Mouse (Mus musculus) liver, adult 2 months (tissue): ENCODE measurements around the gene Rhbdd3. TPM values are rescaled to one million over a fixed set of nuclear protein-coding genes. Genes with fewer than 3 reads are reported as not detected.

Experiments used
- DNase-seq: peaks from one replicate; pipeline ENCODE4 v3.0.0-alpha.2; 2011; ENCODE audit warnings: low read depth, low spot score; ENCODE audit errors: extremely low read depth
- H3K27ac ChIP-seq: fragments of 200-500 bp; replicated peaks from 2 replicates; pipeline ENCODE4 v1.5.1; 2012; ENCODE audit warnings: low read depth, mild to moderate bottlenecking, control low read depth, inconsistent platforms, low read length; ENCODE audit not compliant: insufficient read depth
- H3K27me3 ChIP-seq: fragments of 200-500 bp; 2 replicates; pipeline ENCODE4 v1.6.1; 2012; ENCODE audit warnings: mild to moderate bottlenecking, moderate library complexity, low read length, inconsistent platforms; ENCODE audit not compliant: control insufficient read depth, insufficient read depth
- H3K36me3 ChIP-seq: fragments of 200-500 bp; 2 replicates; pipeline ENCODE4 v1.6.1; 2012; ENCODE audit warnings: low read length, inconsistent platforms; ENCODE audit not compliant: control insufficient read depth, insufficient read depth
- H3K4me1 ChIP-seq: fragments of 200-500 bp; 2 replicates; pipeline ENCODE4 v1.6.1; 2011; ENCODE audit warnings: low read length; ENCODE audit not compliant: control insufficient read depth, insufficient read depth
- H3K4me3 ChIP-seq: fragments of 200-500 bp; 2 replicates; pipeline ENCODE4 v1.5.1; 2011; ENCODE audit warnings: low read depth, mild to moderate bottlenecking, control low read depth, low read length, moderate library complexity; ENCODE audit not compliant: insufficient read depth
- H3K79me2 ChIP-seq: fragments of 200-500 bp; 2 replicates; pipeline ENCODE4 v1.6.1; 2012; ENCODE audit warnings: inconsistent platforms, mild to moderate bottlenecking, low read length, moderate library complexity; ENCODE audit not compliant: control insufficient read depth, insufficient read depth
- H3K9ac ChIP-seq: fragments of 200-500 bp; 2 replicates; pipeline ENCODE4 v1.6.1; 2012; ENCODE audit warnings: low read depth, mild to moderate bottlenecking, control low read depth, inconsistent platforms, low read length
- CTCF ChIP-seq: fragments of 200-500 bp; IDR thresholded peaks from 2 replicates; pipeline ENCODE4 v1.5.1; 2011; ENCODE audit warnings: low read depth, low read length, control low read depth
- POLR2A ChIP-seq: fragments of 200-500 bp; IDR thresholded peaks from 2 replicates; pipeline ENCODE4 v1.6.1; 2011; ENCODE audit warnings: low read length, control low read depth; ENCODE audit not compliant: insufficient read depth; ENCODE audit errors: extremely low read depth
- WGBS: fragments of 180-500 bp; shearing (Covaris S2); methylation state at CpG from one replicate; pipeline ENCODE4 v1.1.7; 2018; 5-methylcytosine and 5-hydroxymethylcytosine counted together
- polyA plus RNA-seq: library from polyadenylated mRNA; depleted of rRNA; stranded (reverse); fragments of >200 nt; gene quantifications from 2 replicates; pipeline ENCODE4 v1.2.3, GENCODE M21; 2012
- total RNA-seq: library from RNA; depleted of rRNA; stranded (reverse); fragments of >200 nt; gene quantifications from 2 replicates; pipeline ENCODE4 v1.2.3, GENCODE M21; 2014

Rhbdd3 gene
- total and polyA plus RNA-seq, 2 experiments: 8.6 to 30.8 TPM

DNA sequence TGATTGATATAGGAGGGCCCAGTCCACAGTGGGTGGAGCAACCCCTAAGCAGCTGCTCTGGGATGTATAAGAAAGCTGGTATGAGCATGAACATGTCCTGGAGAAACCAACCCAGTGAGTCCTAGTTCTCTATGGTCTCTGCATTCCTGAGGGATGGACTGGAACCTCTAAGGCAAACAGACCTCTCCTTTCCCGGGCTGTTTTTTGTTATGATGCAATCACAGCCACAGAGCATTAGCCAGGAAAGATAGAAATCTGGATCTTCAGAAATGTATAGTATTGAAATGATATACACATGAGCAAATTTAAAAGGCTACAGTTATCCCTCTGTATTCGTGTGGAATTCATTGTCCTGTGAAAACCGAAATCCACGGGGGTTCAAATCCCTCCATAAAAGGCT lies 27.0 kb downstream of the Rhbdd3 start:
- TF ChIP-seq POLR2A (no peak), CTCF (no peak)
- Histone ChIP-seq H3K27me3 (no peaks in the 10 kb centered on the region), H3K79me2 (no peaks in the 10 kb centered on the region), H3K36me3 (no peaks in the 10 kb centered on the region), H3K27ac (no peak overlapping the region), H3K9ac (no peak overlapping the region), H3K4me3 (no peak overlapping the region), H3K4me1 (no peaks in the 10 kb centered on the region)
- WGBS: 68% methylated on average over 4 of the region's 4 CpGs
- no peak for DNase-seq

DNA sequence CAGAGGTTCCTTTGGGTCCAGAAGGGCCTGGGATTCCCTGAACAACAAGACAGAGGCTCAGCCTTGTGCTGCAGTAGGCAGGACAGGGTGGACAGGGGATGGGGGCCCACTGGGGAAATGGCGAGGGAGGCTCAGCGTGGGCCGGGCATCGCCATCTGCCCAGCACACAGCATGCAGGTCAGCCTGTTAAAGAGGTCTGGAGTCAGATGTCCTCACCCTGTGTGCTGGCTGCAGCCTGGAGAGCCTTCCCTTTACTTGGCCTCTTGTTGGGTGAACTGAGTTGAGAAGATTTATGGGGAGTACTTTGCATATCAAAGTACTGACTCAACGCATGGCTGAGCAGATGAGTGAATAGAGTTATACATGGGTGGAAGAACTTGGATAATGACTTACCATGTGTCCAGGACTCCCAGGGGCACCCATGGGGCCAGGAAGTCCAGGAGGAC lies 30.3 kb downstream of the Rhbdd3 start:
- H3K36me3 ChIP-seq: no peaks in the 10 kb centered on the region
- no peak for DNase-seq
- H3K79me2 ChIP-seq: no peaks in the 10 kb centered on the region
- no peaks in the 10 kb centered on the region for H3K27me3 ChIP-seq
- no peak overlapping the region for H3K9ac ChIP-seq
- TF ChIP-seq CTCF: no peak
- no peak for TF ChIP-seq POLR2A
- no peaks in the 10 kb centered on the region for H3K4me1 ChIP-seq
- WGBS: 98% methylated on average over 5 of the region's 5 CpGs
- H3K4me3 ChIP-seq: no peak overlapping the region
- H3K27ac ChIP-seq: no peak overlapping the region

DNA sequence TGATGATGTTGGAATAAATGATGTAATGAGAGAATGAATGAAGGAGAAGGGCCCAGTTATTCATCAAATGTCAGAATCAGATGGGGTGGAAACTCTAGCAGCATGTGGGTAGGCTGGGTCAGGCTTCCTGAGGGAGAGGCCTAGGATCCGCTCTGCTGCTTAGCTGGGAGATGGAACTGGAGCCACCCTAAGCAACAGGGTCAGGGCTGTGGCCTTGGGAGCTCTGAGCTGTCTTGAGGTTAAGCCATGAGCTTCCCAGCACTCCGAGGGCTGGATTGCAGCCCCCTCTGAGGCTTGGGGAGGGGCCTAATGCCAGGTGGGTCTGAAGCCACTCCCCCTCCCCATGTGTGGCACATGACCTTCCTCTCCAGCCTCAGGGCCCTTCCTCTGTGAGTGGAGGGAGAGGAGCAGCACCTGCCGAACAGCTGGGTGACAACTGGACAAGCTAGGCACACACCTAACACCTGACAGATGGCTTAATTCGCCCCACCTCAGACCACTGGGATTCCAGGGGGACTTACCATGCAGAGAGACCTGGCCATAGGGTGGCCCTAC lies 31.5 kb downstream of the Rhbdd3 start:
- no peaks in the 10 kb centered on the region for H3K27me3 ChIP-seq
- H3K4me1 ChIP-seq: no peaks in the 10 kb centered on the region
- H3K9ac ChIP-seq: no peak overlapping the region
- DNase-seq: no peak
- no peak overlapping the region for H3K4me3 ChIP-seq
- WGBS: 92% methylated on average over 4 of the region's 4 CpGs
- no peak overlapping the region for H3K27ac ChIP-seq
- no peak for TF ChIP-seq CTCF
- TF ChIP-seq POLR2A: no peak
- no peaks in the 10 kb centered on the region for H3K36me3 ChIP-seq
- H3K79me2 ChIP-seq: no peaks in the 10 kb centered on the region

DNA sequence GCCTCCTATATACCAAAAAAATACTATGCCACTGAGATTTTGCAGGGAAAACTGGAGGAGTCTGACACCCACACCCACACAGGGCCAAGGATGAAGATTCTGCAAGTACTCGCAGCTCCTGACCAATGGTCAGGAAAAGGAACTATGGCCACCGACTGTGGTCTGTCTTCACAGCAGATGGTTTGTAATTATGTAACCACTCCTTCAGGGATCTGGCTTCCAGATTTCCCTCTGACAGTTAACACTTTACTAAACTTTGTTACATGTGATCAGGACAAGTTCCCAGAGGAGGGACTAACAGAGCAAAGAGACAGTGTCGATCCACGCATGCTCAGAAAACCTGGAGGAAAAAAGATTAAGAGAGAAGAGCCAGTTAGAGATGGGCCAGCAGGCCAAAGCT lies 34.0 kb downstream of the Rhbdd3 start:
- DNase-seq: no peak

DNA sequence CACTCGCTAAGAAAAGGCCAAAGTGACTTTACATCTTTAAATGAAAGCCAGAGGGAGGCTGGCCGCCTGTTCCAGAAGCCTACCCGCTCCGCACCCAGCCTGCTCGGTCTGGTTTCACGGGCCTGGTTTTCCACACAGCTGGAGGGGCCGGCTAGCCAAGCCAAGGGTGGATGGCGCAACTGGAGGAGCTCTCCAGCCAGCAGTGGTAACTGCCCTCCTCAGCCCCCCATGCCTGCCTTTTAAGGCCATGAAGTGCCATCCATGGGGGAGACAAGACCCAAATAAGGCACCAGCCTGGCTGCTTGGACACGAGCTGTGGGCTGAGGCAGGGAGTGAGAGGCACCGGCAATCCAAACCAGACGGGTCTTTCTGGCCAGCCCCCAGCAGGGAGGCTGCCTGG lies 37.2 kb downstream of the Rhbdd3 start:
- Histone ChIP-seq H3K36me3 (no peaks in the 10 kb centered on the region), H3K79me2 (no peaks in the 10 kb centered on the region), H3K27me3 (no peaks in the 10 kb centered on the region), H3K4me1 (peaks cover 20% of the 10 kb centered on the region), H3K27ac (no peak overlapping the region), H3K9ac (no peak overlapping the region), H3K4me3 (no peak overlapping the region)
- DNase-seq: no peak
- TF ChIP-seq POLR2A (no peak), CTCF (no peak)
- 81% methylated on average over 11 of the region's 11 CpGs for WGBS

More for the DNA sequence above, 34.0 kb downstream of the Rhbdd3 start:
- Histone ChIP-seq H3K4me3 (no peak overlapping the region), H3K9ac (no peak overlapping the region), H3K27ac (no peak overlapping the region), H3K36me3 (no peaks in the 10 kb centered on the region), H3K4me1 (no peaks in the 10 kb centered on the region), H3K27me3 (no peaks in the 10 kb centered on the region), H3K79me2 (no peaks in the 10 kb centered on the region)
- 75% methylated on average over 4 of the region's 4 CpGs for WGBS
- TF ChIP-seq CTCF (no peak), POLR2A (no peak)

DNA sequence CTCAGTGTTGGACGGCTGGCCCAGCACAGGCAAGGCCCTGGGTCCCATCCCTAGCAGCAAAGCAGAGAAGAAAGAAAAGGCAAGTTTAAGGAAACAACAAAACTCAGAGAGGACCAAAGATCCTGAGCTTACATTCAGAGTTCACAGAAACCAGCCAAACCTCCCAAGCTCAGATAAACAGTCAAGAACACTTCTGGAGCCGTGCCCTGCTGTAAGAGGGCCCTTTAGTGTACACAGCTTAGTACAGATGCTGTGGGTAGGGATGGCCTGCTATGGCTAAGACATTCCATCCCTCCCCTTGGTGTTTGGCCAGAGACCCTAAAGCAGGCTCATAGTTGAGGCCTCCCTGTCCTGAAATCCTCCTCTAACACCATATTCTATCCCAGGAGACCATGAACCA lies 39.9 kb downstream of the Rhbdd3 start:
- Histone ChIP-seq H3K4me1 (peaks cover 20% of the 10 kb centered on the region), H3K4me3 (no peak overlapping the region), H3K36me3 (no peaks in the 10 kb centered on the region), H3K9ac (no peak overlapping the region), H3K79me2 (no peaks in the 10 kb centered on the region), H3K27me3 (no peaks in the 10 kb centered on the region), H3K27ac (no peak overlapping the region)
- peak; percentile 59 for DNase-seq
- 60% methylated on average over 2 of the region's 2 CpGs for WGBS
- TF ChIP-seq CTCF (no peak), POLR2A (no peak)
